Mouse (Mus musculus): Measurements from ENCODE around the gene Ikzf4.

DNA sequence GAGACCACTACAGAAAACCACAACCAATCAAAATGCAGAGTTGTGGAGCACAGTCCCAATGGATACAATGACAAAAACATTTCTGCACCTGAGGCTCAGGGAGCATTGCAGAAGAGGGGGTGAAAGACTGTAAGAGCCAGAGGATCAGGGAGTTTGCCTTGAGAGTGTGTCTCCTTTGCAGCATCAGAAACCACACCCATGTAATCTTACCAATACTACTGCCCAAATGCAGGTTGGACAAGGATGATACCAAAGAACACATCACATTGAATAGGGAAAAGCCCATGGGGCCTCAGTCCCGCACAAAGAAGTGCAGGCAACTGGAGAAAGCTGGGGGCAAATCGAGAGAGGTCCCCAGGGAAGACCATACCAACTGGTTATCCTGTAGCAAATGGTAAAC is 16.0 kb downstream of the Ikzf4 start:
- TF ChIP-seq CTCF (IDR thresholded peaks at IDR 0.05; ENCODE audit: borderline replicate concordance, insufficient read depth, low read depth, low read length) (no peak), POLR2A (IDR thresholded peaks at IDR 0.05; ENCODE audit: borderline replicate concordance, insufficient read depth, low read length) (no peak)

Data from cerebellum, adult 2 months (tissue).